Mouse (Mus musculus): ENCODE measurements at regions not wholly inside any gene's neighbourhood (a gene's known extent, or its start where the extent isn't known, plus 50 kb on each side); places are given as distances from the start of the nearest gene placed in this dataset.
A peak's percentile ranks its signal among the peaks of the same experiment; 100 is the strongest.

DNA sequence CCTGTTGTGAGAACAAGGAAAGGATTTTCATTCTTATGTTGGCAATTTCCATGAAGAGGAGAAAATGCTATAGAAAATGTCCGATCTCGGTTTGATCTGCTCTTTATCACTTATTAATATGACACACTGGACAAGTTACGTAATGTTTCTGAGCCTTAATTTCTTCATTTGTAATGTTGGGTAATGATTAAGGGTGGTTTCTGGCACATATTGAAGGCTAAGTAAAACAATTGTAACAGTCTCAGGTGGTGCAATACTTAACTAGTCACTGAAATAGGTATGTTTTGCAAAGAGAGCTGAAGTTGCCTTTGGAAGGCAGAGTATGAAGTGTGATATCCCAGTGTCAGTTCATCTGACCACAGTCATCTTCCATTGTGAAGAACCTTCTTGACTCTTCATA lies 1427.2 kb upstream of the A1bg start:
- Histone ChIP-seq H3K27ac (ENCODE audit: insufficient read depth, low read depth) (no peak overlapping the region), H3K4me3 (replicated peaks in 1 of 3; ENCODE audit: low read depth in 2 of 3, low read length in 2 of 3, poor library complexity in 1 of 3) (no peak overlapping the region), H3K4me2 (ENCODE audit: insufficient read depth, low read depth, poor library complexity, severe bottlenecking) (peak overlapping the region; percentile 78; the same call in 1 of the 2 replicates), H3K9me3 (replicated peaks; ENCODE audit: low read length) (peaks cover 4% of the 10 kb centered on the region), H3K9ac (ENCODE audit: insufficient read depth, low read depth) (peak overlapping the region; percentile 99; the same call in 1 of the 2 replicates), H3K4me1 (ENCODE audit: control insufficient read depth in 1 of 2, insufficient read depth in 2 of 2) (peaks cover 10 to 58% of the 10 kb centered on the region in 2 experiments), H3K79me2 (replicated peaks; ENCODE audit: control insufficient read depth, extremely low read depth, insufficient read depth, poor library complexity, severe bottlenecking) (peaks cover 2% of the 10 kb centered on the region; the same call in 1 of the 2 replicates), H3K36me3 (replicated peaks in 1 of 2; ENCODE audit: control insufficient read depth in 1 of 2, insufficient read depth in 1 of 2, low read length in 1 of 2) (no peaks in the 10 kb centered on the region), H3K27me3 (replicated peaks) (no peaks in the 10 kb centered on the region)
- dilution Hi-C loops (cut with MboI; ENCODE audit: extremely low pct_ligation_motif_present, extremely low pct_unique_long_range_greater_than_20kb, low sequenced_read_pairs) = no loop called here
- no peak for DNase-seq (ENCODE audit: extremely low read depth)
- in situ Hi-C loops (cut with MboI; ENCODE audit: low pct_ligation_motif_present, low pct_unique_long_range_greater_than_20kb, low sequenced_read_pairs) = loop anchor here (25.0 kb wide), 1 partner anchor 1262 kb away; no protein-coding TSS in a partner anchor
- TF ChIP-seq TBP (conservative IDR thresholded peaks at IDR 0.05; ENCODE audit: low read depth, low read length) (no peak), IRF4 (IDR thresholded peaks at IDR 0.05; ENCODE audit: low read depth, low read length) (no peak), RCOR1 (conservative IDR thresholded peaks at IDR 0.05; ENCODE audit: low read depth, low read length) (no peak), CTCF (conservative IDR thresholded peaks at IDR 0.05 in 1 of 2, IDR thresholded peaks at IDR 0.05 in 1 of 2; ENCODE audit: low read depth in 2 of 2, low read length in 2 of 2) (no peak), USF1 (IDR thresholded peaks at IDR 0.05; ENCODE audit: low read depth, low read length) (no peak), CHD2 (IDR thresholded peaks at IDR 0.05; ENCODE audit: low read length) (no peak), ZC3H11A (IDR thresholded peaks at IDR 0.05; ENCODE audit: low read depth, low read length) (no peak)

GRCm38 (mm10) chr15:62348956-62349355 lies 1426.1 kb upstream of the A1bg start:
- Histone ChIP-seq H3K9me3 (replicated peaks; ENCODE audit: low read length) (peaks cover 4% of the 10 kb centered on the region), H3K9ac (ENCODE audit: insufficient read depth, low read depth) (no peak overlapping the region), H3K4me2 (ENCODE audit: insufficient read depth, low read depth, poor library complexity, severe bottlenecking) (no peak overlapping the region), H3K36me3 (replicated peaks in 1 of 2; ENCODE audit: control insufficient read depth in 1 of 2, insufficient read depth in 1 of 2, low read length in 1 of 2) (no peaks in the 10 kb centered on the region), H3K79me2 (replicated peaks; ENCODE audit: control insufficient read depth, extremely low read depth, insufficient read depth, poor library complexity, severe bottlenecking) (peaks cover 2% of the 10 kb centered on the region; the same call in 1 of the 2 replicates), H3K4me3 (replicated peaks in 1 of 3; ENCODE audit: low read depth in 2 of 3, low read length in 2 of 3, poor library complexity in 1 of 3) (no peak overlapping the region), H3K27ac (ENCODE audit: insufficient read depth, low read depth) (no peak overlapping the region), H3K27me3 (replicated peaks) (no peaks in the 10 kb centered on the region), H3K4me1 (ENCODE audit: control insufficient read depth in 1 of 2, insufficient read depth in 2 of 2) (peaks cover 10 to 55% of the 10 kb centered on the region in 2 experiments)
- TF ChIP-seq PAX5 (IDR thresholded peaks at IDR 0.05; ENCODE audit: low read length) (no peak), UBTF (IDR thresholded peaks at IDR 0.05; ENCODE audit: low read depth, low read length) (no peak), JUN (IDR thresholded peaks at IDR 0.05; ENCODE audit: insufficient read depth, low read depth, low read length) (no peak), CHD2 (IDR thresholded peaks at IDR 0.05; ENCODE audit: low read length) (no peak), CHD1 (IDR thresholded peaks at IDR 0.05; ENCODE audit: low read depth, low read length) (no peak), E2F4 (IDR thresholded peaks at IDR 0.05; ENCODE audit: insufficient replicate concordance, low read depth, low read length) (no peak), ETS1 (conservative IDR thresholded peaks at IDR 0.05; ENCODE audit: low read depth, low read length) (no peak), USF2 (conservative IDR thresholded peaks at IDR 0.05; ENCODE audit: low read depth, low read length) (no peak), MAX (IDR thresholded peaks at IDR 0.05; ENCODE audit: low read length) (peak; percentile 29; the same call in 1 of the 2 replicates), SIN3A (IDR thresholded peaks at IDR 0.05; ENCODE audit: low read length) (0 out of 2 replicates have a peak, but pooled peaks have one; percentile 19), MEF2A (IDR thresholded peaks at IDR 0.05; ENCODE audit: borderline replicate concordance, low read depth, low read length) (no peak), BHLHE40 (IDR thresholded peaks at IDR 0.05; ENCODE audit: low read depth, low read length) (no peak), MAZ (IDR thresholded peaks at IDR 0.05; ENCODE audit: low read depth, low read length) (no peak), MXI1 (IDR thresholded peaks at IDR 0.05; ENCODE audit: low read depth, low read length) (no peak), EP300 (IDR thresholded peaks at IDR 0.05; ENCODE audit: low read length) (0 out of 2 replicates have a peak, but pooled peaks have one; percentile 18), MAFK (IDR thresholded peaks at IDR 0.05; ENCODE audit: insufficient replicate concordance, low read length) (no peak), POLR2A (IDR thresholded peaks at IDR 0.05; ENCODE audit: low read depth, low read length) (no peak)
- no peak for DNase-seq (ENCODE audit: extremely low read depth)
- dilution Hi-C loops (cut with MboI; ENCODE audit: extremely low pct_ligation_motif_present, extremely low pct_unique_long_range_greater_than_20kb, low sequenced_read_pairs) = no loop called here
- in situ Hi-C loops (cut with MboI; ENCODE audit: low pct_ligation_motif_present, low pct_unique_long_range_greater_than_20kb, low sequenced_read_pairs) = loop anchor here (25.0 kb wide), 1 partner anchor 1263 kb away; no protein-coding TSS in a partner anchor
